Mouse (Mus musculus) colon, adult 2 months (tissue): ENCODE results near the gene Rab9b. TPM values are rescaled to one million over a fixed set of nuclear protein-coding genes. Genes with fewer than 3 reads are reported as not detected.

ENCODE experiments used
- polyA plus RNA-seq: library from polyadenylated mRNA; depleted of rRNA; stranded (reverse); fragments of >200 nt; gene quantifications from 2 replicates; pipeline ENCODE4 v1.2.3, GENCODE M21; 2012; rRNA removed

Rab9b gene
- 0.06 and 0.07 TPM in 2 replicates for polyA plus RNA-seq

GRCm38 (mm10) chrX:136868061-136869040, at the start of gene Rab9b:
Gene Rab9b, minus strand, starts transcription at chrX:136868755.

GRCm38 (mm10) chrX:136822371-136822770, 46.2 kb downstream of the Rab9b start, which contains the start of gene Plp1:
Gene Plp1, plus strand, starts transcription at chrX:136822671.

Other genes starting within 250 kb of the Rab9b start
- 0.29 and 0.61 TPM in 2 replicates for gene Tceal1, start 160.8 kb downstream of the Rab9b start, polyA plus RNA-seq
- 19.8 and 29.0 TPM in 2 replicates for gene Morf4l2, start 125.1 kb downstream of the Rab9b start, polyA plus RNA-seq
- gene Glra4, start 88.6 kb downstream of the Rab9b start, polyA plus RNA-seq = not detected in 2 replicates
- 3.8 and 5.6 TPM in 2 replicates for gene Plp1, start 46.1 kb downstream of the Rab9b start, polyA plus RNA-seq
- not detected in 2 replicates for gene H2bfm, start 58.6 kb upstream of the Rab9b start, polyA plus RNA-seq
- gene Tmsb15b2, start 106.7 kb upstream of the Rab9b start, polyA plus RNA-seq = not detected in 2 replicates
- not detected in 2 replicates for gene Tmsb15l, start 108.1 kb upstream of the Rab9b start, polyA plus RNA-seq
- gene Tmsb15b1, start 108.1 kb upstream of the Rab9b start, polyA plus RNA-seq = 0.49 TPM in 1 of 2 replicates, not detected in the other
- gene Zcchc18, start 124.4 kb upstream of the Rab9b start, polyA plus RNA-seq = 1.1 and 1.5 TPM in 2 replicates
- 2.7 and 3.4 TPM in 2 replicates for gene Slc25a53, start 169.5 kb upstream of the Rab9b start, polyA plus RNA-seq
- 0.67 and 0.81 TPM in 2 replicates for gene Fam199x, start 180.8 kb upstream of the Rab9b start, polyA plus RNA-seq